Mouse (Mus musculus) mesoderm, embryonic 11.5 days (tissue): ENCODE data around the gene Npas3.

Experiments used
- DNase-seq: peaks from one replicate; pipeline ENCODE4 v3.0.0-alpha.2; 2012; ENCODE audit warnings: low read depth, low spot score

The Npas3 gene

GRCm38 (mm10) chr12:53409711-53410110, 161.2 kb downstream of the Npas3 start:
- DNase-seq, result no peak

GRCm38 (mm10) chr12:53410647-53411046, 162.2 kb downstream of the Npas3 start:
- DNase-seq, result no peak

- DNase-seq, result no peak
Measured at GRCm38 (mm10) chr12:53416096-53416495, 167.6 kb downstream of the Npas3 start.

- DNase-seq, result no peak
Measured at GRCm38 (mm10) chr12:53421701-53422100, 173.2 kb downstream of the Npas3 start.

- DNase-seq, result no peak
Measured at GRCm38 (mm10) chr12:53423631-53424030, 175.2 kb downstream of the Npas3 start.

GRCm38 (mm10) chr12:53426006-53426405, 177.5 kb downstream of the Npas3 start:
- no peak for DNase-seq

- DNase-seq, result no peak
Measured at GRCm38 (mm10) chr12:53427153-53427552, 178.7 kb downstream of the Npas3 start.

- no peak for DNase-seq
Measured at GRCm38 (mm10) chr12:53442029-53442428, 193.6 kb downstream of the Npas3 start.

- DNase-seq, result peak; percentile 62
Measured at GRCm38 (mm10) chr12:53447469-53447868, 199.0 kb downstream of the Npas3 start.

- DNase-seq, result peak; percentile 52
Measured at GRCm38 (mm10) chr12:53448040-53448439, 199.6 kb downstream of the Npas3 start.

- DNase-seq, result no peak
Measured at GRCm38 (mm10) chr12:53467549-53467948, 219.1 kb downstream of the Npas3 start.

GRCm38 (mm10) chr12:53474486-53474885, 226.0 kb downstream of the Npas3 start:
- no peak for DNase-seq

GRCm38 (mm10) chr12:53484924-53485323, 236.4 kb downstream of the Npas3 start:
- no peak for DNase-seq

GRCm38 (mm10) chr12:53496386-53496785, 247.9 kb downstream of the Npas3 start:
- no peak for DNase-seq

- DNase-seq, result no peak
Measured at GRCm38 (mm10) chr12:53514885-53515284, 266.4 kb downstream of the Npas3 start.

GRCm38 (mm10) chr12:53519556-53519955, 271.1 kb downstream of the Npas3 start:
- no peak for DNase-seq

- DNase-seq, result peak; percentile 12
Measured at GRCm38 (mm10) chr12:53522631-53523030, 274.2 kb downstream of the Npas3 start.

- no peak for DNase-seq
Measured at GRCm38 (mm10) chr12:53527046-53527445, 278.6 kb downstream of the Npas3 start.

GRCm38 (mm10) chr12:53529345-53529744, 280.9 kb downstream of the Npas3 start:
- DNase-seq, result no peak

GRCm38 (mm10) chr12:53536816-53537215, 288.3 kb downstream of the Npas3 start:
- DNase-seq, result peak; percentile 34

GRCm38 (mm10) chr12:53556359-53556758, 307.9 kb downstream of the Npas3 start:
- DNase-seq, result no peak

GRCm38 (mm10) chr12:53558259-53558658, 309.8 kb downstream of the Npas3 start:
- no peak for DNase-seq

- DNase-seq, result no peak
Measured at GRCm38 (mm10) chr12:53566712-53567387, 318.4 kb downstream of the Npas3 start.

- no peak for DNase-seq
Measured at GRCm38 (mm10) chr12:53581181-53581580, 332.7 kb downstream of the Npas3 start.
